Mouse (Mus musculus) naive thymus-derived CD4-positive, alpha-beta T cell, adult 5 months (primary cell): ENCODE measurements around the gene Hmgb1. TPM values are rescaled to one million over a fixed set of nuclear protein-coding genes. Genes with fewer than 3 reads are reported as not detected.

Experiments used
- polyA plus RNA-seq: library from polyadenylated mRNA; unstranded; fragments of 100-300 nt; shearing (Covaris generic); gene quantifications from one replicate; pipeline ENCODE4 v1.2.1, GENCODE M21; 2017

The Hmgb1 gene
- 236 TPM for polyA plus RNA-seq

DNA sequence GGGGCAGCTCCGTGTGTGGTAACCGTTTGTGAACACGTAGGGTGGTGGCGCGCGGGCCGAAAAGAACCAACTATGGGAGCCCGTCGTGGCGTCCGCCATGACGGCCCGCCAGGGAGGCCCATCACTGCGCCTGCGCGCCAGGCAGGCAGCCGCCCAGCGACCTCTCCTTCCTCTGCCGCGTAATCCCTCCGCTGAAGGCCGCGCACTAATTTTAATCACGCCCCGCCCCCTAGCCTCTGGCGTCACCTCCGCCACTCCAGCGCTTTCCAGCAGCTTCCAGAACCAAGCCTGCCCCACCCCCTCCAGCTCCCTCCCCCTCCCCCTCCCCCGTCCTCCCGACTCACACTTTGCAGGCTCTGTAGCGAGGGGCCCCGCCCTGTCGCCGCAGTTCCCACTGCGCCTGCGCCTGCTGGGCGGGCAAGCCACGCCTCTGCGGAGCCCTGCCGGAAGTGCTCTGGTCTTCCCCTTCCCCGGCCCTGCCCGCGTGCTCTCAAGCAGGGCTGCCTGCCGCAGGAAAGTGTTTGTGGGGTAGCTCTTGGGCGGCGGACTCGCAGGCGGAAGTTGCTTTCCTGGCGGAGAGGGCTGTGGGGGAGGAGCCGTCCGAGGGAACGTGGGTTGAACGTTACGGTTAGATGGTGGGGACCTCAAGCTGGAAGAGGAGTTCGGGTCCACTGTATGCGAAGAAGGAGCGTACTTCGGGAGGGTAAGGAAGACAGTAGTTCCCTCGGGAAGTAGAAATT is at the start of gene Hmgb1, which contains the start of gene Uspl1:
Hmgb1 (minus strand) TSS at position 386 of the 740 bp plus-strand sequence.
Uspl1 (plus strand) TSS at position 247 of the 740 bp plus-strand sequence.

Other genes with a start within 250 kb of the Hmgb1 start
- gene Gm42791, start 189.3 kb downstream of the Hmgb1 start, polyA plus RNA-seq, result not detected
- 54.7 TPM for gene Uspl1, start 139 bp downstream of the Hmgb1 start, polyA plus RNA-seq
- gene Alox5ap, start 80.3 kb upstream of the Hmgb1 start, polyA plus RNA-seq, result 0.27 TPM
- gene Medag, start 227.3 kb upstream of the Hmgb1 start, polyA plus RNA-seq, result not detected